Mouse (Mus musculus) cerebellum, adult 2 months (tissue): ENCODE data around the gene Gga1.

Experiments
- CTCF ChIP-seq: fragments of 200-500 bp; IDR thresholded peaks from 2 replicates; pipeline ENCODE4 v1.5.1; 2011; ENCODE audit warnings: low read depth, mild to moderate bottlenecking, control low read depth, low read length, moderate library complexity, borderline replicate concordance; ENCODE audit not compliant: insufficient read depth
- POLR2A ChIP-seq: fragments of 200-500 bp; IDR thresholded peaks from 2 replicates; pipeline ENCODE4 v1.6.1; 2011; ENCODE audit warnings: low read length, control low read depth, borderline replicate concordance; ENCODE audit not compliant: insufficient read depth

GRCm38 (mm10) chr15:78842371-78843163, 34.4 kb upstream of the Gga1 start, which contains the start of gene Cdc42ep1:
- TF ChIP-seq POLR2A, result no peak
- TF ChIP-seq CTCF, result no peak
